Mouse (Mus musculus) c-Kit-positive CD71-negative TER-119-negative erythroid progenitor cells, embryonic 14.5 days (primary cell): ENCODE results near the gene Plcxd3.
A peak's percentile ranks its signal among the peaks of the same experiment; 100 is the strongest.

ENCODE experiments used
- DNase-seq: peaks from one replicate; pipeline ENCODE4 v3.0.0-alpha.2; 2013; ENCODE audit warnings: low read depth

The Plcxd3 gene

GRCm38 (mm10) chr15:4375423-4376220 lies at the start of gene Plcxd3:
TSS of gene Plcxd3 (plus strand) at chr15:4375491.
- DNase-seq: no peak

- DNase-seq: no peak
Observed at GRCm38 (mm10) chr15:4331867-4332266, 43.4 kb upstream of the Plcxd3 start.

GRCm38 (mm10) chr15:4341620-4342019 lies 33.7 kb upstream of the Plcxd3 start:
- no peak for DNase-seq

- no peak for DNase-seq
Observed at GRCm38 (mm10) chr15:4348816-4349553, 26.3 kb upstream of the Plcxd3 start.

GRCm38 (mm10) chr15:4356397-4356796 lies 18.9 kb upstream of the Plcxd3 start:
- no peak for DNase-seq

- no peak for DNase-seq
Observed at GRCm38 (mm10) chr15:4357706-4358105, 17.6 kb upstream of the Plcxd3 start.

- peak; percentile 2 for DNase-seq
Observed at GRCm38 (mm10) chr15:4367801-4368200, 7.5 kb upstream of the Plcxd3 start.

GRCm38 (mm10) chr15:4374453-4374990 lies 769 bp upstream of the Plcxd3 start:
- no peak for DNase-seq

- DNase-seq: no peak
Observed at GRCm38 (mm10) chr15:4375031-4375422, 264 bp upstream of the Plcxd3 start.

GRCm38 (mm10) chr15:4376221-4376631 lies 935 bp downstream of the Plcxd3 start:
- no peak for DNase-seq

GRCm38 (mm10) chr15:4378766-4379165 lies 3.5 kb downstream of the Plcxd3 start:
- no peak for DNase-seq

- DNase-seq: no peak
Observed at GRCm38 (mm10) chr15:4387774-4388173, 12.5 kb downstream of the Plcxd3 start.

GRCm38 (mm10) chr15:4400096-4400495 lies 24.8 kb downstream of the Plcxd3 start:
- no peak for DNase-seq

GRCm38 (mm10) chr15:4411333-4411732 lies 36.0 kb downstream of the Plcxd3 start:
- no peak for DNase-seq

- DNase-seq: no peak
Observed at GRCm38 (mm10) chr15:4440081-4440480, 64.8 kb downstream of the Plcxd3 start.

GRCm38 (mm10) chr15:4496182-4496581 lies 120.9 kb downstream of the Plcxd3 start:
- no peak for DNase-seq

- no peak for DNase-seq
Observed at GRCm38 (mm10) chr15:4496984-4497383, 121.7 kb downstream of the Plcxd3 start.

GRCm38 (mm10) chr15:4498036-4498435 lies 122.7 kb downstream of the Plcxd3 start:
- no peak for DNase-seq

- no peak for DNase-seq
Observed at GRCm38 (mm10) chr15:4503366-4503765, 128.1 kb downstream of the Plcxd3 start.

- no peak for DNase-seq
Observed at GRCm38 (mm10) chr15:4503826-4504225, 128.5 kb downstream of the Plcxd3 start.

GRCm38 (mm10) chr15:4514724-4515123 lies 139.4 kb downstream of the Plcxd3 start:
- DNase-seq: no peak

GRCm38 (mm10) chr15:4524598-4524997 lies 149.3 kb downstream of the Plcxd3 start:
- DNase-seq: no peak

GRCm38 (mm10) chr15:4533700-4534099 lies 158.4 kb downstream of the Plcxd3 start:
- DNase-seq: no peak
